Mouse (Mus musculus) bone marrow, adult 2 months (tissue): ENCODE measurements at regions not wholly inside any gene's neighbourhood (a gene's known extent, or its start where the extent isn't known, plus 50 kb on each side); places are given as distances from the start of the nearest gene placed in this dataset.

ENCODE experiments used
- CTCF ChIP-seq: fragments of 200-500 bp; IDR thresholded peaks from 2 replicates; pipeline ENCODE4 v1.5.1; 2011; ENCODE audit warnings: low read length, control low read depth; ENCODE audit not compliant: control insufficient read depth, insufficient read depth
- POLR2A ChIP-seq: fragments of 200-500 bp; IDR thresholded peaks from 2 replicates; pipeline ENCODE4 v1.6.1; 2011; ENCODE audit warnings: low read depth, mild to moderate bottlenecking, control low read depth, low read length, borderline replicate concordance; ENCODE audit not compliant: control insufficient read depth

DNA sequence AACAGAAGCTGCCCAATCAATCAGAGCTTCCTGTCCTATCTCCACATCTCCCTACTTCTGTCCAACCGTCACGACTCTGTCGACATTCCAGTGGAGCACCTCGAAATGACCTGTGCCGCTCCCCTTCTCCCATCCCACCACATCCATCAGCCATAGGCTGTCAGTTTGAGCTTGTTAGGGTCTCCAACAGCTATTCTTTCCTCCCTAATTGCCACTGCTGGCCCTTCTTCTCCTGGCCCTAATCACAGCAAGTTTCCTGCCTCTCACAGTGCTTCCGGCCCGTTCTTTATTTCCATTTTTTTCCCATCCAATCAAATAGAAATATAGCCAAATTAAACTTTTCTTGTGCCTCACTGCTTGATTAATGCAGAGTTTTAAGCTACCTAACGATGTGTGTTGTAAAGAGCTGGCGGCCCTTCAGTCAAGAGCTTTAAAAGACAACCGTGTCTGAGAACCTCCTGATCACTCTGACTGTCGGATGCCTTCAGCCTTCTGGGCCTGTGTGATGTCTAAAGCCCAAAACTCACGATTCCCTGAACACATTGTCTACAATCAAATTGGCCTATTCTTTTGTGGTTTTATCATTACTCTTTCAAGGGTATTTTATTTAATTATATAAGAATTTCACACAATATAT lies 270.3 kb downstream of the Tgfb2 start:
- TF ChIP-seq CTCF (no peak), POLR2A (no peak)
